Mouse (Mus musculus) gastrocnemius, adult 2 months (tissue): ENCODE data around the gene Caskin2. TPM values are rescaled to one million over a fixed set of nuclear protein-coding genes. Genes with fewer than 3 reads are reported as not detected.

Experiments
- DNase-seq: peaks from one replicate; pipeline ENCODE4 v3.0.0; 2022
- H3K27ac ChIP-seq: fragments of 200-600 bp; 2 replicates; pipeline ENCODE4 v1.8.1; 2022; ENCODE audit warnings: mild to moderate bottlenecking
- H3K4me3 ChIP-seq: fragments of 200-600 bp; 2 replicates; pipeline ENCODE4 v1.8.1; 2022; ENCODE audit warnings: mild to moderate bottlenecking, moderate library complexity
- CTCF ChIP-seq: fragments of 200-600 bp; IDR thresholded peaks from 2 replicates; pipeline ENCODE4 v1.8.1; 2022; ENCODE audit warnings: antibody characterized with exemption, mild to moderate bottlenecking, moderate library complexity
- intact Hi-C: fragments of 180-260 bp; cut with DNase I; formaldehyde crosslinking; loops from one replicate; pipeline ENCODE4 v1.15.1; 2025
- total RNA-seq, 2 experiments: library from RNA; stranded (reverse); gene quantifications; 2 replicates each; pipeline ENCODE4 v1.2.3; 2021

The Caskin2 gene
- total RNA-seq, 2 experiments from 2014 or later, result 14.5 to 19.2 TPM

- no peak for DNase-seq
- intact Hi-C loops, result no loop called here
- TF ChIP-seq CTCF, result no peak
- Histone ChIP-seq H3K27ac (no peak overlapping the region), H3K4me3 (no peak overlapping the region)
These were observed 13.0 kb upstream of the Caskin2 start for GRCm38 (mm10) chr11:115826487-115826886.

GRCm38 (mm10) chr11:115824813-115825212 lies 11.4 kb upstream of the Caskin2 start:
- TF ChIP-seq CTCF, result no peak
- intact Hi-C loops, result no loop called here
- H3K27ac ChIP-seq, result peak overlapping the region; percentile 90
- no peak for DNase-seq
- H3K4me3 ChIP-seq, result peak overlapping the region; percentile 76

GRCm38 (mm10) chr11:115823774-115824740 lies 10.6 kb upstream of the Caskin2 start, which contains the start of gene Llgl2:
TSS of gene Llgl2 (plus strand) at chr11:115824049.
- H3K4me3 ChIP-seq, result peak within 1 kb of the TSS; percentile 76
- H3K27ac ChIP-seq, result peak within 1 kb of the TSS; percentile 90
- TF ChIP-seq CTCF, result peak; percentile 22; the same call in 1 of the 2 replicates
- intact Hi-C loops, result no loop called here
- DNase-seq, result peak; percentile 94

- intact Hi-C loops, result no loop called here
- DNase-seq, result no peak
- no peak overlapping the region for H3K4me3 ChIP-seq
- TF ChIP-seq CTCF, result no peak
- H3K27ac ChIP-seq, result no peak overlapping the region
These were observed 7.6 kb upstream of the Caskin2 start for GRCm38 (mm10) chr11:115821001-115821400.

- Histone ChIP-seq H3K4me3 (no peak overlapping the region), H3K27ac (peak overlapping the region; percentile 57)
- intact Hi-C loops, result no loop called here
- DNase-seq, result peak; percentile 70
- no peak for TF ChIP-seq CTCF
These were observed 6.6 kb upstream of the Caskin2 start for GRCm38 (mm10) chr11:115819915-115820623.

GRCm38 (mm10) chr11:115817331-115817730 lies 3.9 kb upstream of the Caskin2 start:
- intact Hi-C loops, result no loop called here
- no peak for DNase-seq
- H3K27ac ChIP-seq, result no peak overlapping the region
- peak; percentile 9; the same call in 1 of the 2 replicates for TF ChIP-seq CTCF
- H3K4me3 ChIP-seq, result no peak overlapping the region

GRCm38 (mm10) chr11:115814605-115815450 lies 1.4 kb upstream of the Caskin2 start, which contains the start of gene Tsen54:
TSS of gene Tsen54 (plus strand) at chr11:115814724.
- Histone ChIP-seq H3K27ac (peak within 1 kb of the TSS; percentile 92), H3K4me3 (peak within 1 kb of the TSS; percentile 91)
- DNase-seq, result peak; percentile 92
- intact Hi-C loops, result loop anchor here (1.0 to 5.0 kb wide), 3 partner anchors 93 to 183 kb away; no protein-coding TSS in a partner anchor
- TF ChIP-seq CTCF, result no peak

GRCm38 (mm10) chr11:115812533-115813420 lies 662 bp downstream of the Caskin2 start:
- intact Hi-C loops, result loop anchor here (2.0 to 5.0 kb wide), 3 partner anchors 34 to 180 kb away; no protein-coding TSS in a partner anchor
- TF ChIP-seq CTCF, result no peak
- peak; percentile 55 for DNase-seq
- H3K4me3 ChIP-seq, result peak overlapping the region; percentile 91
- H3K27ac ChIP-seq, result peak overlapping the region; percentile 92

- intact Hi-C loops, result loop anchor here (2.0 to 5.0 kb wide), 3 partner anchors 33 to 180 kb away; no protein-coding TSS in a partner anchor
- Histone ChIP-seq H3K4me3 (peak overlapping the region; percentile 91), H3K27ac (peak overlapping the region; percentile 92)
- TF ChIP-seq CTCF, result no peak
- DNase-seq, result peak; percentile 62
These were observed 1.3 kb downstream of the Caskin2 start for GRCm38 (mm10) chr11:115812095-115812494.

- no peak for TF ChIP-seq CTCF
- peak overlapping the region; percentile 91 for H3K4me3 ChIP-seq
- H3K27ac ChIP-seq, result peak overlapping the region; percentile 92
- no peak for DNase-seq
- intact Hi-C loops, result loop anchor here (2.0 to 5.0 kb wide), 3 partner anchors 33 to 179 kb away; no protein-coding TSS in a partner anchor
These were observed 1.9 kb downstream of the Caskin2 start for GRCm38 (mm10) chr11:115811381-115812093.
